Mouse (Mus musculus) thymus, postnatal 4 days (tissue): ENCODE data around the gene Prkn.
A peak's percentile ranks its signal among the peaks of the same experiment; 100 is the strongest.

Experiments
- DNase-seq: peaks from one replicate; pipeline ENCODE4 v3.0.0; 2021

The Prkn gene

GRCm38 (mm10) chr17:10840148-10840707 is at the start of gene Prkn, which contains the start of gene Pacrg:
TSS of gene Prkn (plus strand) at chr17:10840384.
TSS of gene Pacrg (minus strand) at chr17:10840311.
- DNase-seq = peak; percentile 98

GRCm38 (mm10) chr17:10791661-10792060 is 48.5 kb upstream of the Prkn start:
- DNase-seq = no peak

- DNase-seq = no peak
Measured at GRCm38 (mm10) chr17:10806692-10807091, 33.5 kb upstream of the Prkn start.

- DNase-seq = no peak
Measured at GRCm38 (mm10) chr17:10807261-10807998, 32.8 kb upstream of the Prkn start.

- no peak for DNase-seq
Measured at GRCm38 (mm10) chr17:10808571-10808970, 31.6 kb upstream of the Prkn start.

GRCm38 (mm10) chr17:10818971-10819370 is 21.2 kb upstream of the Prkn start:
- DNase-seq = no peak

DNA sequence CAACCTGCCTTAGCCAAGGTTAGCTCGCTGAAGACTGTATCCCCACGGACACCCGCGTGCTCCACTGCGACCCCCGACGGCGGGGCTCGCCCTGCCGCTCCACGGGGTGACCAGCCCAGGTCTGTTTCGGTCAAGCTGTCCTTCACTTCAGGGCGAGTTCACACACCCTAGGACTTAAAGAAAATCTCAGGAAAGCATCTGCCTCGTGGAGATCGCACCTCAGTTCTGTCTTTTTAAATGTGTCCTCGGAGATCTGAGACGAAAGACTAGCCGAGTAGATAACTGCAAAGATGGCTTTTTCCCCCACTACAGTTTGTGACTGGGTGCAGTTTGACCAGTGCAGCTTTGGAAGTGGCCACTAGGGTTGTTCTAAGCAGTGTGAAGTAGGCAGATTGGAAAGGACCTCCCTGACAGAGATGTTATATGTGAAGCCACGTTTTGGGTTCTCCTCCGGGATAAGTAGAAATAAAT is 582 bp downstream of the Prkn start:
- DNase-seq = peak; percentile 26

- DNase-seq = no peak
Measured at GRCm38 (mm10) chr17:10854207-10854606, 14.0 kb downstream of the Prkn start.

- DNase-seq = no peak
Measured at GRCm38 (mm10) chr17:10874208-10875187, 34.3 kb downstream of the Prkn start.

- DNase-seq = no peak
Measured at GRCm38 (mm10) chr17:10878986-10879385, 38.8 kb downstream of the Prkn start.

GRCm38 (mm10) chr17:10882260-10882659 is 42.1 kb downstream of the Prkn start:
- DNase-seq = no peak

DNA sequence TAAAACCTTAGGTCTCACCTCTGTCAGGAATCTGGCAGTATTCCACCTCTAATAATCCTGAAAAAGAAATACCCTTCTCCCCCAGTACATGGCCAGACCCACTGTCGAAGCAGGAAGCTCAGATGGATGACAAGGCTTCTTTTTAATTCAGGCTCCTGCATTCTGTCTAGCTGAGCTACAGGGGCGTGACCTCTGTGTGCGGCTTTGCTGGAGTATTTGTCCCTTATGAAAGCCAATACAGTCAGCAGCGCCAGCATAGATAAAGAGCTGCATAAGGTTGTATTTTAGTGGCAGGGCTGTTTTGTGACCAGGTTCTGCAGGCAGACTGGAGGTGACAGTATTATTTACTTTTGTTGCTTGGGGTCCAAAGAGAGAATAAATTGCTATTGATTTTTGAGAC is 47.7 kb downstream of the Prkn start:
- no peak for DNase-seq

DNA sequence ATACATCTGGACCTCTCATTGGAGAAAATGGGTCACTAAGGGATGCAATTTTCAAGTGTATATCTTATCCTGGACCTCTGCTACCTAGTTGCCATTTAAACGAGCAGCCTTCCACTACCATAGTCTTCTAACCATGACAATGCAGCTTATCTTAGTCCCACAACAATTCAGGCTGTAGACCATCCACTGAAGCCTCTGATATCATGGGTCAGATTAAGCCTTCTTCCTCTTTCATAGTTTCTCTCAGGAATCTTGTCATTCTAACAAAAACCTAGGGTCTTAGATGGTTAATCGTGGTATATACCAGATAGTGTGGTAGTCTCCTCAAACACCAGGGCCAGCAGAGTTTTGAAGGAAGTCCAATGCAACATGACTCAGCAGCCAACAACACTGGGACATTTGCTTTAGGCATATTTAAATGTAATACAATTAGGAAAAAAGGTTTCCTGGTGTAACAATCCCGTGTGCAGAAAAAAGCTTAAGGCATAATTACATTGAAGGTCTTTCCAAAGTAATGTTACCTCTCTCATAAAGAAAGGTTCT is 61.6 kb downstream of the Prkn start:
- DNase-seq = no peak

- no peak for DNase-seq
Measured at GRCm38 (mm10) chr17:10936698-10937097, 96.5 kb downstream of the Prkn start.

DNA sequence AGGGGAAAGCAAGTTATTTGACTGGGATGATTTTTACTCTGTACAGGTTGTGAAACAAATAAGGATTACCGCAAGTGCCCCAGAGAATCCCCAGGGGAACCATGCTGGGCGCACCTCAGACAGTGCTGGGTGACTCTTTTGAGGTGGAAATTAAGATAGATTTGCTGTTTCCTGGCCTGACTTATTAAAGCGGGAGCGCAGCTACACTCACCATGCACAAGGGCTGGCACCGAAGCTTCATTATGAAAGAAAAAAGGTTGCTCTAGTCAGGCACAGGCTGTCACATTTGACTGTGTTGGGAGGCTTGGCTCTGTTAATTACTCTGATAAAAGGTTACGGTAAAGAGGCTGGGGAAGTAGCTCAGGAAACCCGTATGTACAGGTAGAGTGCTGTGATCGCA is 97.7 kb downstream of the Prkn start:
- no peak for DNase-seq

DNA sequence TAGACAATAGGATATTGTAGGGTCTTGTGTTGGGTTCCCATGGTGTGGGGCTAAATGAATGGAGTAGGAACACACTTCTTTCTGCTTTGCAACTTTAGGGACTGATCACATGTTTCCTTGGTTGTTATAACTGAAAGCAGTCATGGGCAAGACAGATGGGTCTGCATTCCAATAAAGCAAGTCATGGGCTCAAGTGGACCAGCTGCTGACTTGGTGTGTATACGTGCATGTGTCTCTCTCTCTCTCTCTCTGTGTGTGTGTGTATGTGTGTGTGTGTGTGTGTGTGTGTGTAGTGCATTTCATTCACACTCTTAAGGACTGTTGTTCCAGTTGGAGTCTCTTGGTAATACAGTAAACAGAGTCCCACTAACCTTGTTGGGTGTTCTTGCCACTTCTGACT is 98.6 kb downstream of the Prkn start:
- no peak for DNase-seq

DNA sequence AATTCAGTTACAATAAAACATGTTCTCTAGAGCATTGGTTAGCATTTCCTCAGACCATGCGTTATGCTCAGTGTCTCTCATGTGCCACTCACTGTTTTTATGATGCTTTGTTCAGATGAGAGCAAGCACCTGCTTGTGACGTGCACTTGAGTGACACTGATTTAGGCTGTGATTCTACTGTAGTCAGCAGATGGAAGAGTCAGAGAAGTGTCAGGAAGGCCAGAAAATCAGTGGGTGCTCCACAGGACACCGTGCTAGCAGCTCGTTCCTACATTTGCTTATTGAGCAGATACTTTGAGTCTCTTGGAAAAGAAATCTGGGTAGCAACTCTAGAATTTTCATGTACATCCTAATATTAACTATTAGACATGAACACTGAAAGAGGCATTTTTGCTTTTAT is 106.4 kb downstream of the Prkn start:
- DNase-seq = no peak

- DNase-seq = no peak
Measured at GRCm38 (mm10) chr17:10947614-10948013, 107.4 kb downstream of the Prkn start.

- no peak for DNase-seq
Measured at GRCm38 (mm10) chr17:10959066-10959864, 119.1 kb downstream of the Prkn start.

DNA sequence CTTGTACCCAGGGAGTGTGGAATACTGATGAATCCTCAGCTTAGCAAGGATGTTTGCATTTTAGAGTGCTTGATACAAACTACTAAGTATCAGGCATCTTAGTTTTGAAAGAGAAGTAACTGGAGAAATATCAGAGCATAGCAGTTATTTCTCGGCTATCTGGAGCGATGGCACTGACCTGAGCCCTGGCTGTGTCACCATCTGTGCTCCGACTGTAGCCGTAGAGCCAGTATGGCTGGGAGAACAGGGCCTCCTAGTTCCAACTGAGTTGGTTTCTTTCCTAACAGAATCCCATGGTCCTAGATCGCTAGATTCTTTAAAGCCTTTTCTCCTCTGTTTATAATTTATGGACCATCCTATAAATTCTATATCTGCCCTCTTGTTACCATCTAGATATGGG is 122.0 kb downstream of the Prkn start:
- DNase-seq = no peak

- DNase-seq = no peak
Measured at GRCm38 (mm10) chr17:10982136-10982535, 142.0 kb downstream of the Prkn start.

GRCm38 (mm10) chr17:10987040-10987439 is 146.9 kb downstream of the Prkn start:
- DNase-seq = no peak
